Mouse (Mus musculus): ENCODE data around the gene Oip5.

The Oip5 gene

DNA sequence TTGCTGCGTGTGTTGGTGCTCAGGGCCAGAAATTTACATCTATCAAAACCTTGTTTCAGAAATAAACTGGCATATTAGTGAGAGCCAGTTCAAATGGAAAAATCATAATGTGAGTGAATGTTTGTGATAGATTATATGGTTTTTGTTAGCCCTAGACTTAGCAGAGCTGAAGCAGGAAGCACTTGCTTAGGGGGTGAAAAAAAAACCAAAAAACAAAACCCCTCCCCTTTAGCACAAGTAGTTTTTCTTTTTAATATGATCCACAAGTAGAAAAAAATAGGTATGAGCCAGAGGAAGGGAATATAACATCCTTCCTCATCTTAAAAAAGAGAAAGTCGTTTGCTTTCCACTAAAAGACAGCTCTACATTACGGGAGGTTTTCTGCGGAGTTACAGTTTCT lies 23.0 kb downstream of the Oip5 start:
- ChIA-PET CTCF (interaction anchor here in 2 of 4 experiments (0.9 to 1.1 kb wide), 2 partner anchors 49 kb away, joined by 3 read pairs; no protein-coding TSS in a partner anchor), POLR2A (interaction anchor here in 2 of 4 experiments (0.6 to 4.5 kb wide), 8 partner anchors 9 to 449 kb away, joined by 3 to 24 read pairs (median 3); no protein-coding TSS in a partner anchor)

GRCm38 (mm10) chr2:119594113-119594981 lies 23.9 kb downstream of the Oip5 start:
- CTCF ChIA-PET, result interaction anchor here in 3 of 4 experiments (0.6 to 1.4 kb wide), 4 partner anchors 48 to 268 kb away, joined by 3 to 5 read pairs (median 3); partner anchors contain the start of gene Ino80 (in 1 of the 3)
- POLR2A ChIA-PET, result interaction anchor here in 3 of 4 experiments (0.6 to 4.5 kb wide), 31 partner anchors 8 to 952 kb away, joined by 3 to 24 read pairs (median 3); partner anchors contain the start of genes Chp1 (in 1 of the 3), Exd1 (in 1 of the 3), Ndufaf1 (in 1 of the 3) and Nusap1 (in 1 of the 3)

- CTCF ChIA-PET, result interaction anchor here in 3 of 4 experiments (0.6 to 1.4 kb wide), 4 partner anchors 47 to 267 kb away, joined by 3 to 5 read pairs (median 3); partner anchors contain the start of gene Ino80 (in 1 of the 3)
- POLR2A ChIA-PET, result interaction anchor here in 3 of 4 experiments (0.6 to 4.5 kb wide), 27 partner anchors 8 to 953 kb away, joined by 3 to 24 read pairs (median 4); partner anchors contain the start of genes Chp1 (in 1 of the 3), Exd1 (in 1 of the 3), Ndufaf1 (in 1 of the 3) and Nusap1 (in 1 of the 3)
These were observed 24.5 kb downstream of the Oip5 start for GRCm38 (mm10) chr2:119593765-119594112.

DNA sequence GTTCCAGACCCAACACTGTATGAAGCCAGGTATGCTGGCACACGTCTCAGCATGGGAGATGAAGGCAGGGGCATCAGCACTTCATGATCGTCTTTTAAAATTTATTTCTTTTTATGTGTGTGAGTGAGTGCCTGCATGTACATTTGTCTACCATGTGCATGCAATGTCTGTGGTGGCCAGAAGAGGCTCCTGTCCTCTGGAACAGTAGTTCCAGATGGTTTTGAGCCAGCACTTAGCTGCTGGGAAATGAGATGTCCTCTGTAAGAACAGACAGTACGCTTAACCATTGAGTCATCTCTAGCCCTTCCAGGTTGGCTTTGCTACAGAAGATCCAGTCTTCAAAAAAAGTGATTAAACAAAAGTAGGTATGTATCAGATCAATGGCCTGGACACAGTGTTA lies 27.0 kb downstream of the Oip5 start:
- CTCF ChIA-PET, result interaction anchor here in 1 of 4 experiments (0.6 to 1.3 kb wide), 3 partner anchors 17 to 36 kb away, joined by 3 read pairs; no protein-coding TSS in a partner anchor
- POLR2A ChIA-PET, result interaction anchor here in 1 of 4 experiments (0.8 kb wide), 1 partner anchor 73 kb away, joined by 3 read pairs; no protein-coding TSS in a partner anchor

DNA sequence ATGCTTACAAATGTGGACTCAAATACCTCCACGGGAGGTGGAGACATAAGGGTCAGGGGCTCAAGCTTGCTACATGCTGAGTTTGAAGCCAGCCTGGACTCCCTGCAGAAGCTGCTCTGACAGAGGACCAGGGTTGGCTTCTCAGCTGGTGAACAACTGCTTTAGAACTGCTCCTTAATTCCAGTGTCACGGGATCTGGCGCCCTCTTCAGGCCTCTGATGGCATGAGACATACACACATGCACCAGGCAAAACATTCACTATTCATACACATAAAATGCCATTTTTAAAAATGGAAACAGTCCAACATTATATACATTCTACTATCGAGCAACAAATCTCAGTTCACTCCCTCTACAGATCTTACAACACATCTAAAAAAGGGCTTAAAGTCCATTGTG lies 30.9 kb downstream of the Oip5 start:
- POLR2A ChIA-PET, result interaction anchor here in 1 of 4 experiments (0.9 kb wide), 1 partner anchor 15 kb away, joined by 3 read pairs; no protein-coding TSS in a partner anchor
- CTCF ChIA-PET, result interaction anchor here in 2 of 4 experiments (0.5 to 1.2 kb wide), 8 partner anchors 15 to 255 kb away, joined by 3 to 4 read pairs (median 3); partner anchors contain the start of genes Chp1 (in 1 of the 2) and Exd1 (in 1 of the 2)

DNA sequence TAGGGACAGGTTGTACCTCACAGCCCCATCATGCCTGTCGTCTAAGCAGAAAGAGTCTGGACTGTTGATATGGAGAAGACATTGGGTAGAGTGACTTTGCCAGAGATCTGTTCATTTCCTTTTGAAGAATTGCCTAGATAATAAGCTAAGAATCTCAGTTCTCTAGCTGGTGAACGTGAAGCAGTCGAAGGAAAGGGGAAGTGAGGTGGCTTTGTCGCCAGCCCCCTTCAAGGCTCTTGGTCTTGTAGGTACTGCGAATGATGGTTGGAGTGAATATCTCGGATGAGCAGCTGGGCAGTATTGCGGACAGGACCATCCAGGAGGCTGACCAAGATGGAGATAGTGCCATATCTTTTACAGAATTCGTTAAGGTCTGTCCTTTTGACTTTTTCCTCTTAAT lies 34.0 kb downstream of the Oip5 start:
- ChIA-PET POLR2A (interaction anchor here in 2 of 4 experiments (0.6 to 2.5 kb wide), 4 partner anchors 9 to 163 kb away, joined by 3 to 7 read pairs (median 4); partner anchors contain the start of genes Chp1 (in 1 of the 2) and Exd1 (in 1 of the 2)), CTCF (no interaction called here)

DNA sequence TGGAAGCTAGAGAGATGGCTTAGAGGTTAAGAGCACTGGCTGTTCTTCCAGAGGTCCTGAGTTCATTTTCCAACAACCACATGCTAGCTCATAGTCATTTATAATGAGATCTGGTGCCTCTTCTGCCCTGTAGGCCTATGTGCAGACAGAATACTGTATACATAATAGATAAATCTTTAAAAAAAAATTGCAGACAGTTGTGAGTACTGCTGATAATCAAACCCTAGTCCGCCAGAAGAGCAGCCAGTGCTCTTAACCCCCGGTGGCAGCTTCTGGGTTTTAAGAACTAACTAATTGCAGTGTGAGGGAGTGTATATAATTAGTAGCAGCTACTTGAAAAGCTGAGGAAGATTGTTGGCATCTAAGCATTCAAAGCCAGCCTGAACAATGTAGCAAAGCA lies 34.8 kb downstream of the Oip5 start:
- CTCF ChIA-PET, result no interaction called here
- POLR2A ChIA-PET, result interaction anchor here in 2 of 4 experiments (1.3 to 2.5 kb wide), 3 partner anchors 9 to 36 kb away, joined by 3 to 7 read pairs (median 4); partner anchors contain the start of genes Chp1 (in 1 of the 2) and Exd1 (in 1 of the 2)

GRCm38 (mm10) chr2:119581571-119581970 lies 36.7 kb downstream of the Oip5 start:
- CTCF ChIA-PET, result interaction anchor here in 1 of 4 experiments (0.9 kb wide), 1 partner anchor 35 kb away, joined by 4 read pairs; no protein-coding TSS in a partner anchor
- POLR2A ChIA-PET, result no interaction called here

DNA sequence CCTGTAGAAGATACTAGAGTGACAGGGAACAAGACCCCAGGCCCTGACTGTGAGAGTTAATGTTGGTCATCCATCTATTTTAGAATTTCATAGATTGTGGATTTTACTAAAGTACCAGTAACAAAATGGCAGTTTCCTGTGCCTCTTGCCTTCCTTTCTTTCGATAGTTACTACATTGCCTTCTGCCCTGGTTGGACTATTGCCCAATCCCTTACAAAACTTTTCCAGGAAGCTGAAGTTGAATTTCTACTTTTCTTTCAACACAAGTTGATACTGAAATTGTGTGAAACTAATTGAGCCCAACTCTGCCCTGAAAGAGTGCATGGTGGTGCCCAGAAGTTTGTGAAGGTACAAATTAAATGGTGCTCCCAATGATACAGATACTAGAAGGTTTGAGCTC lies 45.8 kb downstream of the Oip5 start:
- CTCF ChIA-PET, result no interaction called here

GRCm38 (mm10) chr2:119566182-119566855 lies 52.0 kb downstream of the Oip5 start:
- ChIA-PET CTCF (interaction anchor here in 1 of 4 experiments (1.6 kb wide), 1 partner anchor 25 kb away, joined by 3 read pairs; no protein-coding TSS in a partner anchor), POLR2A (interaction anchor here in 1 of 4 experiments (1.6 kb wide), 2 partner anchors 11 to 57 kb away, joined by 3 to 4 read pairs; no protein-coding TSS in a partner anchor)

More for the DNA sequence above, 45.8 kb downstream of the Oip5 start:
- POLR2A ChIA-PET, result interaction anchor here in 1 of 4 experiments (0.9 kb wide), 1 partner anchor 14 kb away, joined by 3 read pairs; no protein-coding TSS in a partner anchor

DNA sequence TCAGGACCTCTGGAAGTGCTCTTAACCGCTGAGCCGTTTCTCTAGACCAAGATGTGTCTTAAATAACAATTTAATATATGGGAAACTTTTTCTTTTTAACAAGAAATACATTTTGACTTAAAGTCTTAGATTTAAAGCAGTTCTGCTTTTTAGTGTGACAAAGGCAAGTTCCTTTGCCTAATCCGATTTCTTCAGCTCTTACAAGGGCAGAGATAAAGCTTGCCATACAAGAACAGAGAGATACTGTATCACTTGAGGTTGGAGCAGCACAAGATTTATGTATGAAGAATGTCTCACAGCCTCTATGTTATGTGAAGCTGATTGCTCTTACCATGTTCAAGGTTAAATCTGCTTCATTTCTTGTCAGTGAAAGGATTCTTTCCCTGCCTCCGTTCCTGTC lies 53.0 kb downstream of the Oip5 start:
- POLR2A ChIA-PET, result no interaction called here
- CTCF ChIA-PET, result interaction anchor here in 1 of 4 experiments (1.1 kb wide), 1 partner anchor 19 kb away, joined by 3 read pairs; no protein-coding TSS in a partner anchor

- ChIA-PET CTCF (interaction anchor here in 3 of 4 experiments (0.6 to 1.1 kb wide), 3 partner anchors 9 to 224 kb away, joined by 3 read pairs; no protein-coding TSS in a partner anchor), POLR2A (interaction anchor here in 2 of 4 experiments (0.6 to 0.7 kb wide), 2 partner anchors 61 to 84 kb away, joined by 3 read pairs; partner anchors contain the start of gene Ino80 (in 1 of the 2))
These were observed 56.5 kb downstream of the Oip5 start for GRCm38 (mm10) chr2:119561794-119562193.
